Mouse (Mus musculus) spleen, postnatal 36 days (tissue): ENCODE data around the gene Dad1.

ENCODE experiments used
- DNase-seq, 2 experiments: peaks; one replicate each; pipeline ENCODE4 v3.0.0; 2022; ENCODE audit warnings: low spot score in 2 of 2, mixed read lengths in 1 of 2

The Dad1 gene

GRCm38 (mm10) chr14:54253741-54254291 is at the start of gene Dad1, which contains the start of gene Abhd4:
Gene Dad1 (minus strand): TSS chr14:54254104.
Gene Abhd4 (plus strand): TSS chr14:54254188.
- peak; percentile 98 for DNase-seq

GRCm38 (mm10) chr14:54300676-54301075 is 46.8 kb upstream of the Dad1 start:
- DNase-seq, result no peak

- no peak for DNase-seq
These were observed 46.2 kb upstream of the Dad1 start for GRCm38 (mm10) chr14:54300136-54300535.

- DNase-seq, result no peak
These were observed 30.9 kb upstream of the Dad1 start, which contains the start of gene Olfr49 for GRCm38 (mm10) chr14:54284839-54285238. Gene Olfr49 (minus strand): TSS chr14:54284939.

- DNase-seq, result no peak
These were observed 22.5 kb upstream of the Dad1 start for GRCm38 (mm10) chr14:54276446-54276845.

DNA sequence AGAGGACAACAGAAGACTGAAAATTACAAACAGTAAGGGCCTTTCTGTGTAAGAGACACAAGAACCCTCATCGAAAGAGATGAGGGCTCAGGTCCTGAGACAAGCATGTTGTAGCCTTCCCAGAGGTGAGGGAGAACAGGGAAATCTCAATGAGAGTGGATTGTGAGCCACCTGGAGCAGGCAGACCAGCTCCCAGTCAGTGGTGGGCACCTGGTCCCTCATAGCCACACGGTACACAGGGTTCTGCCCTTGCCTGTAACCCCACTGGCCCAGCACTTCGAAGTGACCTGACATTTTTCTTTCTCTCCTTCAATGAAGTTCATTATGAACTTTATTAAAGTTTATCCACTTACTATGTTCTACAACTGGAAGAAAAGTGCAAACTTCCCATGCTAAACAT is 18.8 kb upstream of the Dad1 start:
- DNase-seq, result no peak

DNA sequence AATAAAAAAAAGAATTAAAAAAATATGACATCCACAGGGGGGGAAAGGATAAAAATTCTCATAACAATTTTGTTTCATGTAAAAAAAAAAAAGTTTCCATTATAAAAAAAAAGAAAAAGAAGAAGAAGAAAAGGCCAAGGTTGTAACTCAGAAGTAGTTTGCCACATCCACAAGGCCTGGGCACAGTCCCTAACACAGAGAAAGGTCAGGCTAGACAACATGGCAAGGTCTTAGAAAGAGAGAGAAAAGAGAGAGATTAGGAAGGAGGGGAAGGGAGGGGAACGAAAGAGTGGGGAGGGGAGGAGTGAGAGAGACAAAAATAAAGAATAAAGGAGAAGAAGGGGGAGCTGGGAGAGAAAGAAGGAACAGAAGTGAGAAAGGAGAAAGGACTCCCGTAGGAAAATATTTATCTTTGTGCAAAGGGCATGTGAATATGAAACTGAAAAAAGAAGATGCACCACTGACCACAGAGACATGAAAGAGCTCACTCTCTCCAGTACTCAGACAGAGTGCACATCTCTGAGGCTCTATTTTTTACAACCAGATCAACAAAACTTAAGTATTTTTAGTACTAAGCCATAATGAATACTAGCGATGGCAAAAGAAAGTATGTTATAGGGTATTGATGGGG is 18.2 kb upstream of the Dad1 start:
- DNase-seq, result no peak

DNA sequence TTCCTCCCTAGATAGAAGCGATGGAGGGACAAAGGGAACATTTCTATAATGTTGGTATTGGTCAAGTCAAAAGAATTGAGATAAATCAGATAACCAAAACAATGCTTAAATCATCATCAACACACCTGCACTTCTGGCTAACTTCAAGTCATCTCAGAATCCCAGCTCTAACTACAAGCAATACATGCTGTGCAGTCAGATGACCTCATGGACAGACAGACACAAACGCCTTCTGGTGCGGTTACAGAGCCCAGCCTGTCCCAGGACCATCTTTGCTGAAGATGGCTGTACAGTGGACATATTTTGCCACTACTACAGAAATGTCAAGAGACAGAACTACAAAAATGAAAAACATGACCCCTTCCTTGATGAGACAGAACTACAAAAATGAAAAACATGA is 16.5 kb upstream of the Dad1 start:
- DNase-seq, result no peak

- DNase-seq, result no peak
These were observed 15.7 kb upstream of the Dad1 start for GRCm38 (mm10) chr14:54269566-54269965.

DNA sequence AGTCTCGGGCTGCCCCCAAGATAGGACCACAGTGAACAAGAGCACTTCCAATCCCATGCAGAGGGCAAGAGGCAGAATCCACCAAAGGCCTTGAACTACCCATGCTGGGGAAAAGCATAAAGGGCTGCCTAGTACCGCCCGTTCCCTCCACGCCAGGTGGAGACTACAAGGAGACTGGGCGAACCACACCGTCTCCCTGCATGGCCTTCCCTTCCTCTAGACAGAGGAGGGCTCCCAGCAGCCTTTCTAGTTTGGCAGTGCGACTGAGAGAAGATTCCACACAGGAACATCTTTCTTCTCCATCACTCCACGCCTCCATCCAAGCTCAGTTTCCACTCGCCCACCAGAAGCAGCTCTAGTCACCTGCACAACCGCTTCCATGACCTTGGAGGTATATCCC is 14.1 kb upstream of the Dad1 start:
- DNase-seq, result no peak

GRCm38 (mm10) chr14:54265951-54266350 is 12.0 kb upstream of the Dad1 start:
- no peak for DNase-seq

GRCm38 (mm10) chr14:54265093-54265492 is 11.2 kb upstream of the Dad1 start:
- DNase-seq, result no peak

DNA sequence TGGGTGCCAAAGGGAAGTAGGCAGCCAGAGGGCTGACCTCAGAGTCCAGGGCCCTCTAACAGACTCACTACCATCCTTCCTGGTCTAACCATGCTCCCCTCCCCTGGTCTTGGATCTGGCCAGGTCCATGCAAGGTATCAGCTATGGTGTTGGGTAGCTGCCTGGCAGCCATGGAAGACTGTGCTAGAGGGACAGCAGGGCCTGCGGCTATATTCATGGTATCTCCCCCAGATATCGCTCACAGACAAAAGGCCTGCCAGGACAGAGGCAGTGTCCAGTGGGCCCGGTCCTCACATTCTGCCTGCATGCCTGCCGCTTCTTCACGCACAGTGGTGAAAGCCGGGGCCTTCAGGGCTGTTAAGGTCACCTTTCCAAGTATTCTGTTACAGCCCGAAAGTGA is 10.3 kb upstream of the Dad1 start:
- DNase-seq, result no peak

GRCm38 (mm10) chr14:54263099-54263498 is 9.2 kb upstream of the Dad1 start:
- DNase-seq, result no peak

DNA sequence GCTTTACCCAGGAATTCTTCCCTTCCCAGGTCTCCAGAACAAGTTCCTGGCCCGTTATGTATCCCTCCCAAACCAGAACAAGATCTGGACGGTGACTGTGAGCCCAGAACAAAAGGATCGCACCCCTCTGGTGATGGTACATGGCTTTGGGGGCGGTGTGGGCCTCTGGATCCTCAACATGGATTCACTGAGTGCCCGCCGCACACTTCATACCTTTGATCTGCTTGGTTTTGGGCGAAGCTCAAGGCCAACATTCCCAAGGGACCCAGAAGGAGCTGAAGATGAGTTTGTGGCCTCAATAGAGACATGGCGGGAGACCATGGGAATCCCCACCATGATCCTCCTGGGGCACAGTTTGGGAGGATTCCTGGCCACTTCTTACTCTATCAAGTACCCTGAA is 8.7 kb upstream of the Dad1 start:
- no peak for DNase-seq

GRCm38 (mm10) chr14:54261386-54261785 is 7.5 kb upstream of the Dad1 start:
- DNase-seq, result no peak

- DNase-seq, result no peak
These were observed 6.3 kb upstream of the Dad1 start for GRCm38 (mm10) chr14:54260196-54260595.

GRCm38 (mm10) chr14:54259722-54260085 is 5.8 kb upstream of the Dad1 start:
- no peak for DNase-seq

GRCm38 (mm10) chr14:54259003-54259721 is 5.3 kb upstream of the Dad1 start:
- peak; percentile 84 to 92 for DNase-seq

DNA sequence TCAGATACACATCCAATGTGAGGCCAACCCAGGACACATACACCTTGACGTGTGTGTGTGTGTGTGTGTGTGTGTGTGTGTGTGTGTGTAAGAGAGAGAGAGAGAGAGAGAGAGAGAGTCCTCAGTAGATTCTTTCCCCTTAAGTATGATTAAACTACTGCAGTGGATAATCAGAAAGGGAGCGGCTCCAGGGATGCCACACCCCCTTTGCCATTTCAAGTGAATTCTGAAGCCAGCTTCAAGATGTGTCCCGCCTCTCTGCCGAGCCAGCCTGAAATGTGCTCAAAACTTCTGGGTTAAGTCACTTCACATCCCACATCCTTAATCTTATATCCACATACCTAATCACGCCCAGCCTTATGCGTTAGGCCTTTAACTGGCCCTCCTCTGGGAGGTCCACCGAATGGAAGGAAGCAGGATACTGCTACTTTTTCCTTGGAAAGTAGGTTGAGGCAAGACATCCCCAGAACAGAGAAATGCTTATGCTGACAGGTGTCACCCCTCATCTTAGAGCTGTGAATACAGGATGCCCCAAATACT is 4.3 kb upstream of the Dad1 start:
- DNase-seq, result no peak

DNA sequence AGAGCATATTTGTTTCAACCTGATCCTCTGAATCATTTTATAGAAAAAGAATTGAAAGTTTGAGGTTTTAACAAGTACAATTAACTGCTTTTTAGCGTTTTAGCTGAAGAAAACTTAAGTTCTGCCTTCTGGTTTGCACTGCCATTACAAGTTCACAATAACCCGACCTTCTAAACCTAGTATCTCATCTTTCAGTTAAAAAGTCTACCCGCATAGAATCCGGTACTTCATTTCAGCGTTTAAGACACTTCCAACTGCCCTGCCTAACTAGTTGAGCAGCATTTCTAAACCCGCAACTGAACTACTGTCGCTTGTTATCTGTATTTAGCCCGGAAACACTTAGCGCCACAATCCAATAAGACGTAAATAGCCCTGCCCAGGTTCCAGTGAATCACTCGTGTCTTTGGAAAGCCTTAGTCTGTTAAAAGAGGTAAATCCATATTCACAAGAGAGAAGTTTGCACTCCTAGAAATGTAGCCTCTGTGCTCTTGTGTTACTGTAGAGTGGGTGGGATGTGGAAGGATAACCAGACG is 832 bp upstream of the Dad1 start:
- no peak for DNase-seq

DNA sequence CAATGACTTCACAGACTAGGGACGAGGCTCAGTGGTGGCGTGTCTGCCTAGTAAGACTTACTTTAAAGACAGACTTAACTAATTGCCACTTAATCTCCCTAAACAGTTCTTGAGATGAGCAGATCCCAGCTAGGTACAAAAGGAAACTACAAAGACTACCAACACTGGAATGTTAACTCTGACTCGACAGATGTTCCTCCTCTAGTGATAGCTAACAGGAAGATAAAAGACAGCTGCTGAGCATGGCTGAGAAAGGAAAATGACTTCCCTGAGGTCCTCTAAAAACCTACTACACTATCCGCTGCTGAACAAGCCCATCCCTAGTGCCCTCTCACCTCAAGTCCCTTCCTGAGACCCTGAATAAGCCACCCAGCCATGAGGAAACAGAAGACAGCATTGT is 3.8 kb downstream of the Dad1 start:
- no peak for DNase-seq

- no peak for DNase-seq
These were observed 4.6 kb downstream of the Dad1 start for GRCm38 (mm10) chr14:54249326-54249725.
